Mouse (Mus musculus) liver, adult 2 months (tissue): ENCODE results near the gene Fth1.

Source experiments
- CTCF ChIP-seq: fragments of 200-500 bp; IDR thresholded peaks from 2 replicates; pipeline ENCODE4 v1.5.1; 2011; ENCODE audit warnings: low read depth, low read length, control low read depth
- POLR2A ChIP-seq: fragments of 200-500 bp; IDR thresholded peaks from 2 replicates; pipeline ENCODE4 v1.6.1; 2011; ENCODE audit warnings: low read length, control low read depth; ENCODE audit not compliant: insufficient read depth; ENCODE audit errors: extremely low read depth

GRCm38 (mm10) chr19:10033211-10033973, 53.0 kb downstream of the Fth1 start:
- TF ChIP-seq CTCF (peak; percentile 87), POLR2A (no peak)
